Mouse (Mus musculus): ENCODE measurements around the gene Git2. TPM values are rescaled to one million over a fixed set of nuclear protein-coding genes. Genes with fewer than 3 reads are reported as not detected.

Git2 gene
- polyA plus RNA-seq, 1 experiment: 221 TPM

GRCm38 (mm10) chr5:114772456-114773203 is 2.7 kb downstream of the Git2 start:
- Histone ChIP-seq H3K36me3 (ENCODE audit: control insufficient read depth, insufficient read depth, low read length) (no peaks in the 10 kb centered on the region), H3K27ac (ENCODE audit: control insufficient read depth, insufficient read depth, low read length) (peak overlapping the region; percentile 57), H3K4me1 (replicated peaks; ENCODE audit: control insufficient read depth, insufficient read depth, low read length) (peaks cover 25% of the 10 kb centered on the region), H3K27me3 (ENCODE audit: control insufficient read depth, insufficient read depth, low read length) (no peaks in the 10 kb centered on the region), H3K4me3 (ENCODE audit: control insufficient read depth, insufficient read depth, low read length) (peak overlapping the region; percentile 75)
- peak; percentile 87 for DNase-seq
- TF ChIP-seq POLR2A (IDR thresholded peaks at IDR 0.05; ENCODE audit: control insufficient read depth, extremely low read depth, insufficient read depth, low read length, poor library complexity) (no peak; the same call in 1 of the 2 replicates), CTCF (IDR thresholded peaks at IDR 0.05; ENCODE audit: borderline replicate concordance, control insufficient read depth, extremely low read depth, insufficient read depth, low read length, poor library complexity) (0 out of 2 replicates have a peak, but pooled peaks have one; percentile 15)
- WGBS: under 1% methylated on average over 50 of the region's 57 CpGs

- 0 out of 2 replicates have a peak, but pooled peaks cover under 1% of the 10 kb centered on the region for H3K36me3 ChIP-seq (ENCODE audit: control insufficient read depth, insufficient read depth, low read length)
- WGBS: 6% methylated on average over 8 of the region's 8 CpGs
- peak; percentile 13 for DNase-seq
- H3K4me1 ChIP-seq (replicated peaks; ENCODE audit: control insufficient read depth, insufficient read depth, low read length): peaks cover 22% of the 10 kb centered on the region
- no peaks in the 10 kb centered on the region for H3K27me3 ChIP-seq (ENCODE audit: control insufficient read depth, insufficient read depth, low read length)
- H3K27ac ChIP-seq (ENCODE audit: control insufficient read depth, insufficient read depth, low read length): peak overlapping the region; percentile 75
- peak overlapping the region; percentile 54 for H3K4me3 ChIP-seq (ENCODE audit: control insufficient read depth, insufficient read depth, low read length)
- TF ChIP-seq POLR2A (IDR thresholded peaks at IDR 0.05; ENCODE audit: control insufficient read depth, extremely low read depth, insufficient read depth, low read length, poor library complexity) (no peak), CTCF (IDR thresholded peaks at IDR 0.05; ENCODE audit: borderline replicate concordance, control insufficient read depth, extremely low read depth, insufficient read depth, low read length, poor library complexity) (no peak)
Measured at GRCm38 (mm10) chr5:114771796-114772195, 3.5 kb downstream of the Git2 start.

- no peak overlapping the region for H3K4me3 ChIP-seq (ENCODE audit: control insufficient read depth, insufficient read depth, low read length)
- no peak overlapping the region for H3K27ac ChIP-seq (ENCODE audit: control insufficient read depth, insufficient read depth, low read length)
- DNase-seq: peak; percentile 48
- H3K36me3 ChIP-seq (ENCODE audit: control insufficient read depth, insufficient read depth, low read length): peaks cover 16% of the 10 kb centered on the region
- no peaks in the 10 kb centered on the region for H3K27me3 ChIP-seq (ENCODE audit: control insufficient read depth, insufficient read depth, low read length)
- H3K4me1 ChIP-seq (replicated peaks; ENCODE audit: control insufficient read depth, insufficient read depth, low read length): peaks cover 12% of the 10 kb centered on the region
- 44% methylated on average over 8 of the region's 8 CpGs for WGBS
- no peak for TF ChIP-seq CTCF (IDR thresholded peaks at IDR 0.05; ENCODE audit: borderline replicate concordance, control insufficient read depth, extremely low read depth, insufficient read depth, low read length, poor library complexity)
- TF ChIP-seq POLR2A (IDR thresholded peaks at IDR 0.05; ENCODE audit: control insufficient read depth, extremely low read depth, insufficient read depth, low read length, poor library complexity): no peak
Measured at GRCm38 (mm10) chr5:114769786-114770185, 5.5 kb downstream of the Git2 start.

GRCm38 (mm10) chr5:114767185-114767584 is 8.1 kb downstream of the Git2 start:
- H3K4me1 ChIP-seq (replicated peaks; ENCODE audit: control insufficient read depth, insufficient read depth, low read length): peaks cover 12% of the 10 kb centered on the region
- H3K27ac ChIP-seq (ENCODE audit: control insufficient read depth, insufficient read depth, low read length): no peak overlapping the region
- no peaks in the 10 kb centered on the region for H3K27me3 ChIP-seq (ENCODE audit: control insufficient read depth, insufficient read depth, low read length)
- 96% methylated on average over 7 of the region's 7 CpGs for WGBS
- TF ChIP-seq POLR2A (IDR thresholded peaks at IDR 0.05; ENCODE audit: control insufficient read depth, extremely low read depth, insufficient read depth, low read length, poor library complexity) (no peak), CTCF (IDR thresholded peaks at IDR 0.05; ENCODE audit: borderline replicate concordance, control insufficient read depth, extremely low read depth, insufficient read depth, low read length, poor library complexity) (no peak)
- H3K4me3 ChIP-seq (ENCODE audit: control insufficient read depth, insufficient read depth, low read length): no peak overlapping the region
- peaks cover 42% of the 10 kb centered on the region for H3K36me3 ChIP-seq (ENCODE audit: control insufficient read depth, insufficient read depth, low read length)
- DNase-seq: no peak

- Histone ChIP-seq H3K27me3 (ENCODE audit: control insufficient read depth, insufficient read depth, low read length) (no peaks in the 10 kb centered on the region), H3K27ac (ENCODE audit: control insufficient read depth, insufficient read depth, low read length) (no peak overlapping the region), H3K4me1 (replicated peaks; ENCODE audit: control insufficient read depth, insufficient read depth, low read length) (peaks cover 12% of the 10 kb centered on the region), H3K36me3 (ENCODE audit: control insufficient read depth, insufficient read depth, low read length) (peaks cover 47% of the 10 kb centered on the region), H3K4me3 (ENCODE audit: control insufficient read depth, insufficient read depth, low read length) (no peak overlapping the region)
- no peak for DNase-seq
- no peak for TF ChIP-seq POLR2A (IDR thresholded peaks at IDR 0.05; ENCODE audit: control insufficient read depth, extremely low read depth, insufficient read depth, low read length, poor library complexity)
- TF ChIP-seq CTCF (IDR thresholded peaks at IDR 0.05; ENCODE audit: borderline replicate concordance, control insufficient read depth, extremely low read depth, insufficient read depth, low read length, poor library complexity): no peak
- WGBS: 96% methylated on average over 8 of the region's 8 CpGs
Measured at GRCm38 (mm10) chr5:114766686-114767085, 8.6 kb downstream of the Git2 start.

- H3K36me3 ChIP-seq (ENCODE audit: control insufficient read depth, insufficient read depth, low read length): peaks cover 63% of the 10 kb centered on the region
- peaks cover 7% of the 10 kb centered on the region for H3K4me1 ChIP-seq (replicated peaks; ENCODE audit: control insufficient read depth, insufficient read depth, low read length)
- no peak overlapping the region for H3K4me3 ChIP-seq (ENCODE audit: control insufficient read depth, insufficient read depth, low read length)
- no peaks in the 10 kb centered on the region for H3K27me3 ChIP-seq (ENCODE audit: control insufficient read depth, insufficient read depth, low read length)
- WGBS: 91% methylated on average over 18 of the region's 18 CpGs
- TF ChIP-seq POLR2A (IDR thresholded peaks at IDR 0.05; ENCODE audit: control insufficient read depth, extremely low read depth, insufficient read depth, low read length, poor library complexity): no peak
- no peak overlapping the region for H3K27ac ChIP-seq (ENCODE audit: control insufficient read depth, insufficient read depth, low read length)
- peak; percentile 30 for DNase-seq
Measured at GRCm38 (mm10) chr5:114764812-114765735, 10.2 kb downstream of the Git2 start.

Measured in thymus, adult 2 months (tissue).